Mouse (Mus musculus) limb, embryonic 10.5 days (tissue): ENCODE data around the gene Gm10563. TPM values are rescaled to one million over a fixed set of nuclear protein-coding genes. Genes with fewer than 3 reads are reported as not detected.
"Not testable (repeated sequence)": the region's sequence is repeated elsewhere in the genome, so short reads cannot be mapped to it uniquely, and the experiment has no call there.

Source experiments
- DNase-seq: peaks from one replicate; pipeline ENCODE4 v3.0.0-alpha.2; 2017; ENCODE audit warnings: low spot score
- H3K27ac ChIP-seq: fragments of 300-500 bp; sonication (generic); 2 replicates; pipeline ENCODE4 v1.5.1; 2016; ENCODE audit warnings: mild to moderate bottlenecking
- H3K27me3 ChIP-seq: fragments of 300-500 bp; sonication (generic); 2 replicates; pipeline ENCODE4 v1.6.1; 2016; ENCODE audit warnings: low read depth, mild to moderate bottlenecking; ENCODE audit not compliant: poor library complexity, severe bottlenecking
- H3K36me3 ChIP-seq: fragments of 300-500 bp; sonication (generic); 2 replicates; pipeline ENCODE4 v1.6.1; 2016; ENCODE audit warnings: mild to moderate bottlenecking, moderate library complexity
- H3K4me1 ChIP-seq: fragments of 300-500 bp; sonication (generic); 2 replicates; pipeline ENCODE4 v1.6.1; 2016
- H3K4me3 ChIP-seq: fragments of 300-500 bp; sonication (generic); 2 replicates; pipeline ENCODE4 v1.5.1; 2016; ENCODE audit warnings: mild to moderate bottlenecking, moderate library complexity
- H3K9me3 ChIP-seq: fragments of 300-500 bp; sonication (generic); replicated peaks from 2 replicates; pipeline ENCODE4 v1.6.1; 2016; ENCODE audit warnings: mild to moderate bottlenecking
- WGBS: fragments of 180-500 bp; shearing (Covaris S2); methylation state at CpG from one replicate; pipeline ENCODE4 v1.1.7; 2016; 5-methylcytosine and 5-hydroxymethylcytosine counted together
- polyA plus RNA-seq: library from polyadenylated mRNA; unstranded; fragments of >200 nt; fragmentation: Nextera tagmentation; extraction: Ambion mirVana; gene quantifications from 2 replicates; pipeline ENCODE4 v1.2.1, GENCODE M21; 2016

The Gm10563 gene
- polyA plus RNA-seq, 1 experiment from 2014 or later: not detected

- H3K27ac ChIP-seq: no peak overlapping the region
- H3K9me3 ChIP-seq: no peaks in the 10 kb centered on the region
- no peak for DNase-seq
- H3K4me1 ChIP-seq: no peaks in the 10 kb centered on the region
- peaks cover 53% of the 10 kb centered on the region for H3K36me3 ChIP-seq
- WGBS: 89% methylated on average over 7 of the region's 7 CpGs
- H3K4me3 ChIP-seq: no peak overlapping the region
- H3K27me3 ChIP-seq: no peaks in the 10 kb centered on the region
These were observed 66.7 kb downstream of the Gm10563 start for GRCm38 (mm10) chr4:155578336-155579125.

GRCm38 (mm10) chr4:155577741-155578140 is 67.5 kb downstream of the Gm10563 start:
- no peaks in the 10 kb centered on the region for H3K9me3 ChIP-seq

GRCm38 (mm10) chr4:155577132-155577531 is 68.1 kb downstream of the Gm10563 start:
- Histone ChIP-seq H3K9me3 (no peaks in the 10 kb centered on the region), H3K4me1 (no peaks in the 10 kb centered on the region), H3K4me3 (no peak overlapping the region), H3K36me3 (peaks cover 43% of the 10 kb centered on the region), H3K27me3 (no peaks in the 10 kb centered on the region), H3K27ac (no peak overlapping the region)
- DNase-seq: no peak
- 95% methylated on average over 9 of the region's 9 CpGs for WGBS

More at GRCm38 (mm10) chr4:155577741-155578140, 67.5 kb downstream of the Gm10563 start:
- Histone ChIP-seq H3K27ac (no peak overlapping the region), H3K36me3 (peaks cover 48% of the 10 kb centered on the region), H3K4me3 (no peak overlapping the region), H3K27me3 (no peaks in the 10 kb centered on the region), H3K4me1 (no peaks in the 10 kb centered on the region)
- no peak for DNase-seq
- WGBS: 91% methylated on average over 5 of the region's 5 CpGs

GRCm38 (mm10) chr4:155575521-155575920 is 69.7 kb downstream of the Gm10563 start:
- 93% methylated on average over 8 of the region's 8 CpGs for WGBS
- H3K36me3 ChIP-seq: peaks cover 37% of the 10 kb centered on the region

GRCm38 (mm10) chr4:155574931-155575330 is 70.3 kb downstream of the Gm10563 start:
- no peak overlapping the region for H3K4me3 ChIP-seq
- no peaks in the 10 kb centered on the region for H3K4me1 ChIP-seq
- DNase-seq: no peak
- WGBS: 93% methylated on average over 11 of the region's 11 CpGs
- peaks cover 33% of the 10 kb centered on the region for H3K36me3 ChIP-seq
- H3K27ac ChIP-seq: no peak overlapping the region
- H3K27me3 ChIP-seq: no peaks in the 10 kb centered on the region
- no peaks in the 10 kb centered on the region for H3K9me3 ChIP-seq

More at GRCm38 (mm10) chr4:155575521-155575920, 69.7 kb downstream of the Gm10563 start:
- Histone ChIP-seq H3K4me1 (no peaks in the 10 kb centered on the region), H3K27me3 (no peaks in the 10 kb centered on the region), H3K27ac (no peak overlapping the region), H3K9me3 (no peaks in the 10 kb centered on the region), H3K4me3 (no peak overlapping the region)
- DNase-seq: no peak

- no peak for DNase-seq
- no peak overlapping the region for H3K4me3 ChIP-seq
- H3K27me3 ChIP-seq: no peaks in the 10 kb centered on the region
- WGBS: 92% methylated on average over 9 of the region's 9 CpGs
- no peaks in the 10 kb centered on the region for H3K4me1 ChIP-seq
- no peaks in the 10 kb centered on the region for H3K9me3 ChIP-seq
- H3K36me3 ChIP-seq: peaks cover 23% of the 10 kb centered on the region
- no peak overlapping the region for H3K27ac ChIP-seq
These were observed 71.3 kb downstream of the Gm10563 start for GRCm38 (mm10) chr4:155573876-155574275.

- DNase-seq: no peak
- WGBS: 97% methylated on average over 2 of the region's 2 CpGs
- no peaks in the 10 kb centered on the region for H3K4me1 ChIP-seq
- H3K27me3 ChIP-seq: no peaks in the 10 kb centered on the region
- peaks cover 15% of the 10 kb centered on the region for H3K36me3 ChIP-seq
- no peak overlapping the region for H3K27ac ChIP-seq
- H3K4me3 ChIP-seq: no peak overlapping the region
- no peaks in the 10 kb centered on the region for H3K9me3 ChIP-seq
These were observed 72.1 kb downstream of the Gm10563 start for GRCm38 (mm10) chr4:155573155-155573554.

GRCm38 (mm10) chr4:155571442-155571841 is 73.8 kb downstream of the Gm10563 start:
- H3K27me3 ChIP-seq: no peaks in the 10 kb centered on the region
- no peaks in the 10 kb centered on the region for H3K36me3 ChIP-seq
- no peaks in the 10 kb centered on the region for H3K9me3 ChIP-seq
- 77% methylated on average over 2 of the region's 2 CpGs for WGBS
- H3K27ac ChIP-seq: no peak overlapping the region
- H3K4me3 ChIP-seq: no peak overlapping the region
- DNase-seq: no peak
- H3K4me1 ChIP-seq: peaks cover 2% of the 10 kb centered on the region

- not testable (repeated sequence) for H3K27ac ChIP-seq, H3K27me3 ChIP-seq, DNase-seq, H3K4me3 ChIP-seq, H3K36me3 ChIP-seq, H3K9me3 ChIP-seq
- H3K4me1 ChIP-seq: peaks cover 11% of the 10 kb centered on the region
- 91% methylated on average over 11 of the region's 11 CpGs for WGBS
These were observed 74.9 kb downstream of the Gm10563 start for GRCm38 (mm10) chr4:155570315-155570714.

- Histone ChIP-seq H3K36me3 (no peaks in the 10 kb centered on the region), H3K4me3 (no peak overlapping the region), H3K27me3 (no peaks in the 10 kb centered on the region), H3K4me1 (peaks cover 16% of the 10 kb centered on the region), H3K27ac (no peak overlapping the region), H3K9me3 (no peaks in the 10 kb centered on the region)
- DNase-seq: no peak
- WGBS: 95% methylated on average over 6 of the region's 6 CpGs
These were observed 75.4 kb downstream of the Gm10563 start for GRCm38 (mm10) chr4:155569818-155570217.

GRCm38 (mm10) chr4:155568632-155569370 is 76.4 kb downstream of the Gm10563 start:
- peaks cover 24% of the 10 kb centered on the region for H3K4me1 ChIP-seq
- no peaks in the 10 kb centered on the region for H3K9me3 ChIP-seq
- H3K27me3 ChIP-seq: no peaks in the 10 kb centered on the region
- H3K4me3 ChIP-seq: no peak overlapping the region
- DNase-seq: no peak
- H3K27ac ChIP-seq: no peak overlapping the region
- H3K36me3 ChIP-seq: no peaks in the 10 kb centered on the region
- WGBS: 95% methylated on average over 7 of the region's 7 CpGs

GRCm38 (mm10) chr4:155568170-155568569 is 77.0 kb downstream of the Gm10563 start:
- WGBS: 33% methylated on average over 2 of the region's 2 CpGs
- no peak for DNase-seq
- no peak overlapping the region for H3K27ac ChIP-seq

GRCm38 (mm10) chr4:155566555-155566954 is 78.7 kb downstream of the Gm10563 start:
- H3K4me3 ChIP-seq: no peak overlapping the region

More at GRCm38 (mm10) chr4:155568170-155568569, 77.0 kb downstream of the Gm10563 start:
- H3K4me1 ChIP-seq: peaks cover 24% of the 10 kb centered on the region
- H3K4me3 ChIP-seq: no peak overlapping the region
- H3K36me3 ChIP-seq: no peaks in the 10 kb centered on the region
- H3K27me3 ChIP-seq: no peaks in the 10 kb centered on the region
- H3K9me3 ChIP-seq: no peaks in the 10 kb centered on the region

More at GRCm38 (mm10) chr4:155566555-155566954, 78.7 kb downstream of the Gm10563 start:
- Histone ChIP-seq H3K36me3 (peaks cover 7% of the 10 kb centered on the region), H3K27ac (no peak overlapping the region), H3K4me1 (peaks cover 38% of the 10 kb centered on the region), H3K9me3 (no peaks in the 10 kb centered on the region), H3K27me3 (no peaks in the 10 kb centered on the region)
- WGBS: 61% methylated on average over 8 of the region's 8 CpGs
- no peak for DNase-seq
